Mouse (Mus musculus) stomach, postnatal 0 days (tissue): ENCODE measurements at regions not wholly inside any gene's neighbourhood (a gene's known extent, or its start where the extent isn't known, plus 50 kb on each side); places are given as distances from the start of the nearest gene placed in this dataset.

ENCODE experiments used
- CTCF ChIP-seq: IDR thresholded peaks from 2 replicates; pipeline ENCODE4 v1.5.1; 2016; ENCODE audit warnings: antibody characterized with exemption, low read depth, mild to moderate bottlenecking, moderate library complexity
- EP300 ChIP-seq: optimal IDR thresholded peaks from 2 replicates; pipeline ENCODE3; 2016; ENCODE audit warnings: antibody characterized with exemption

- TF ChIP-seq EP300 (no peak), CTCF (no peak)
Observed at GRCm38 (mm10) chr14:68738474-68738873, 555.6 kb downstream of the Synb start.
